Mouse (Mus musculus) gastrocnemius, adult 2 months (tissue): ENCODE results near the gene Eef1a1. TPM values are rescaled to one million over a fixed set of nuclear protein-coding genes. Genes with fewer than 3 reads are reported as not detected.

Source experiments
- DNase-seq: peaks from one replicate; pipeline ENCODE4 v3.0.0; 2022
- H3K27ac ChIP-seq: fragments of 200-600 bp; 2 replicates; pipeline ENCODE4 v1.8.1; 2022; ENCODE audit warnings: mild to moderate bottlenecking
- H3K4me3 ChIP-seq: fragments of 200-600 bp; 2 replicates; pipeline ENCODE4 v1.8.1; 2022; ENCODE audit warnings: mild to moderate bottlenecking, moderate library complexity
- CTCF ChIP-seq: fragments of 200-600 bp; IDR thresholded peaks from 2 replicates; pipeline ENCODE4 v1.8.1; 2022; ENCODE audit warnings: antibody characterized with exemption, mild to moderate bottlenecking, moderate library complexity
- intact Hi-C: fragments of 180-260 bp; cut with DNase I; formaldehyde crosslinking; loops from one replicate; pipeline ENCODE4 v1.15.1; 2025
- long read RNA-seq, 2 experiments: library from polyadenylated mRNA; stranded (forward); transcript quantifications; one replicate each; pipeline ENCODE4 v2.0.0; 2021
- total RNA-seq, 2 experiments: library from RNA; stranded (reverse); gene quantifications; 2 replicates each; pipeline ENCODE4 v1.2.3; 2021

The Eef1a1 gene
- total RNA-seq, result 100 to 1,000 TPM; 390 to 557 TPM
- long read RNA-seq, experiment 1, transcript Eef1a1-201 (8 exons, 1,794 nt), result major isoform, 32 of 42 reads
- long read RNA-seq, experiment 1, partial matches to known transcripts, result 9 of 42 reads
- long read RNA-seq, experiment 1, other reads (novel, unspliced or antisense), result 1 of 42 reads
- long read RNA-seq, experiment 2, transcript Eef1a1-201 (8 exons, 1,794 nt), result major isoform, 49 of 60 reads
- long read RNA-seq, experiment 2, partial matches to known transcripts, result 11 of 60 reads
- long read RNA-seq, experiment 2, other reads (novel, unspliced or antisense), result 0 of 60 reads

DNA sequence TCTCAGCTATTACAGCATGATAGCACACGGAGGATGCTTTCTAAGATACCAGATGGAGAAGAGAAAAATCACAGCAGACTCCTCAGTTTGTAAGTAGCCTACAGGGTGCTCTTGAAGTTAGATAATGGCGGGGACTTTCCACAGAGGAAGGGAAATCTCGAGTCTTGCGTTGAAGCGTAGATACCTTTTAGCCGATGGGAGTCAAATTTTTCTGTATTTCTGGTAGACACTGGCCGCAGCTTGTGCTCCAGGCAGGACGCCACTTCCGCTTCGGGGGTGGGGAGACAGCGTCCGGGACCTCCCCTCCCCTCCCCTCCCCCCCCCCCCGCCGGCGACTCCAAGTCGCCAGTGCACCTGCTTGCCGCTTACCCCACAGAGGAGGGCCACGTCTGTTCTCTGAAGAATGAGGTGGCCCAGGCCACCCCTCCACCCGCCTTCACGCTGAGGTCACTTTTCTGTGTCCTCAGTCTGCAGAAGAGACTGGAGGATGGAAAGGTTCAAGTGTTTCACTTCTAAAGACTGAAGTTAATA is at the start of gene Eef1a1:
Eef1a1 (minus strand) TSS at position 262 of the 531 bp plus-strand sequence.
- peak; percentile 75 for DNase-seq
- intact Hi-C loops, result no loop called here
- TF ChIP-seq CTCF, result no peak
- Histone ChIP-seq H3K27ac (peak within 1 kb of the TSS; percentile 84), H3K4me3 (peak within 1 kb of the TSS; percentile 66)

DNA sequence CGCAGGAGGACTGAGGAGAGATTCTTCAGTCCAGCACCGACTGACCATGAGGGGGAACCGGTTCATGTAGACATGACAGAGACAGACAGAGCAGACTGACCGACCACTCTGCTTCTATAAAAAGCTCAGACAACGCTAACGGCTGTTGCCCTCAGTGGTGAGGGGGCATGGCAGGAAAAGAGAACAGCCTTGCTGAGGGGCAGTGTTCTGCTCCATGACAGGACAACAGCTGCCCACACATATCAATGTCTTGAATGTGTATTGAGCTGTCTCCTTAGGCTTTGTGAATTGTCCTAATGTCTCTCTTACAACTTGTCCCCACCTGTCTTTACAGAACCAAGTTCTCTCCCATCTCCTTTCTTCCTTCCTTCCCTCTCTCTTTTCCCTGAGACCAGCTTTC is 49.5 kb upstream of the Eef1a1 start:
- intact Hi-C loops, result no loop called here
- TF ChIP-seq CTCF, result no peak
- Histone ChIP-seq H3K4me3 (no peak overlapping the region), H3K27ac (no peak overlapping the region)
- no peak for DNase-seq

DNA sequence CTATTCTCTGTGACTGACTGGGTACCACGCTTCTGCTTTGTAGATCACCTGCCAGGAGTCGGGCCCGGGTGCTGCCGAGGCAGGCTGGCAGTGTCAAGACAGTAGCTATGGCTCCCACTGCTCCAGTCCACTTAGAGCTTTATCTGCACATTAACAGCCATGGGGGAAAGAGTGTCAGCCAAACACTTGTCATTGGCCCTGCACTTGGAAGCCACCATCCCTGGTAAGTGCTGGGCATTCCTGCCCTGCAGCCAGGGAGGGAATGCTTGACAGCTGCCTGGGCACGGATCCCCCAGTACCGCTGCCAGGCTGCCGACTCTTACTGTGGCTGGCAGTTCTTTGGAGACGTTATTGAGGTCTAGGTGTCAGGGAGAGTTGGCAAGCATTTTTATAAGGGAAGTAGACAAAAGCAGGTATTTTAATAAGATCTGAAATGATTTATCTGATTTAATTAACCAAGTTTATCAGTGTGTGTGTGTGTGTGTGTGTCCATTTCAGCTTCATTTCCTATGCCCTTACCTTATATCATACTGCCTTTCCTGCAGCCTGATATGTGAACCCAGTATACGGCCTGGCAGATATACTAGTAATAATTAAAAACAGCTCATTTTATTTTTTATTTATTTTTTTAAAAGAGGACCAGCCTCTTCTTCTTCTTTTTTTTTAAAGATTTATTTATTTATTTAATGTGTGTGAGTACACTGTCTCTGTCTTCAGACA is 48.4 kb upstream of the Eef1a1 start:
- Histone ChIP-seq H3K27ac (no peak overlapping the region), H3K4me3 (no peak overlapping the region)
- TF ChIP-seq CTCF, result no peak
- peak; percentile 89 for DNase-seq
- intact Hi-C loops, result no loop called here

DNA sequence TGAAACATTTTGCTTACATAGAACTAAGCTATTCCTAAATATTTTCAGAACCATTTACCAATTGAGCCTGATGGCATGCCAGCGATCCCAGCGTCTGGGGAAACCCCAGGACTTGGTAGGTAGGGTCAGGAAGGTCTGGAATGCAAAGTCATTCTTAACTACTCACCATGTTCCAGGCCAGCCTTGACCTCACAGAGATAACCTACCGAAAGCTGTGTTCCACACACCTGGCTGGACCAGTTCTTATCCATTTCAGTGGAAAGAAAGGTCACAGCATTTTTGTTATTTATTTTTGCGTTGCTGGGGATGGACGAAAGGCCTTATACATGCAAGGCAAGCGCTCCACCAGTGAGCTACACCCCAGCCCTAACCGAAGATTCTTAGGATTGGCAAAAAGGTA is 45.7 kb upstream of the Eef1a1 start:
- H3K4me3 ChIP-seq, result no peak overlapping the region
- TF ChIP-seq CTCF, result no peak
- no peak for DNase-seq
- no peak overlapping the region for H3K27ac ChIP-seq
- intact Hi-C loops, result no loop called here

DNA sequence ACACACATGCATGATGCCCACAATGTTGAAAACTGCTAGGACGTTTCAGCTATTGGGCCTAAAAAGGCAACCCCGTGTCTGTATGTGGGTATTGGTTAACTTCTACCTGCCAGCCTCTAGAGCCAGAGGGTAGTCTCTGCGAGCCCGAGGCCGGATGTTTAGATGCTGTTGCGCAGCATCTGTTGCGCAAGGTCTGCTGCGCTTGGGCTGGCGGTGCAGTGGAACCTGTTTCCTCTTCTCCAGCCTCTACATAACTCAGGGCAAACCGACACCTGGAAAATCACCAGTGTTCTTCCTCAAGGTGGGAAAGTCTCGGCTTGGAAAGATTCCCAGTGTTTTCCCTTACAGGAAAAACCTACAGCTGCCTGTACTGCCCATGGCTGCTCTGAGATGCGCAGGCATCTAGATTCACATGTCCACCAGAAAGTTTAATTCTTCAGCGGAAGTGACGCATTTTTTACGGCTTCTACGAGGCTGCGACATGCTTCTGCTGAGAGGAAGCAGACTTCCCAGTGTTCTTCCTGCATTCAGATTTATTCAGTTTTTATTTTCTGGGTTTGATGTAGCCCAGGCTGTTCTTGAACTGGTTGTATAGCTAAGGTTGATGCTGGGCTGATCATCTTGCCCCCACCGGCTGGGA is 44.5 kb upstream of the Eef1a1 start:
- no peak for DNase-seq
- intact Hi-C loops, result no loop called here
- no peak overlapping the region for H3K27ac ChIP-seq
- peak overlapping the region; percentile 42 for H3K4me3 ChIP-seq
- no peak for TF ChIP-seq CTCF

DNA sequence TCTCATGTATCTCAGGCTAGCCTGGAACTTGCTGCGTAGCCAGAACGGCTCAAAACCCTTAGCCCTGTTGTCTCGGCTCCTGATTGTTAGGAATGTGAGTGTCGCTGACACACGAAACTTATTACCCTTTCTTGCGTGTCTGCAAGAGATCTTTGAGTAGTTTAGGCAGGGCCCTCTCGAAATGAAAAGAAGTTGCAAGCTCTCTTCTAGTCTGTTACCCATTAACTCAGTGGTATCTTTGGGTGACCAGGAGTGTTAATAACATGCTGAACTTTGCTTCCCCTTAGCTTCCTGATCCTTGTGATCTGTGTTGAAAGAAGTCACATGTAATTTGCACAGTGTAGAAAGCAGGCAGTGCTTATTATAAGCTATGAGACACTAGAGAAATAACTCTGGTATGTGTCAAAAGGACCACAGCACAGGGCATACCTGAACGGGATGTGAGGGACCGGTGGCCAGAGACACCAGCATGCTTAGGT is 43.4 kb upstream of the Eef1a1 start:
- Histone ChIP-seq H3K27ac (no peak overlapping the region), H3K4me3 (no peak overlapping the region)
- no peak for TF ChIP-seq CTCF
- intact Hi-C loops, result no loop called here
- no peak for DNase-seq

DNA sequence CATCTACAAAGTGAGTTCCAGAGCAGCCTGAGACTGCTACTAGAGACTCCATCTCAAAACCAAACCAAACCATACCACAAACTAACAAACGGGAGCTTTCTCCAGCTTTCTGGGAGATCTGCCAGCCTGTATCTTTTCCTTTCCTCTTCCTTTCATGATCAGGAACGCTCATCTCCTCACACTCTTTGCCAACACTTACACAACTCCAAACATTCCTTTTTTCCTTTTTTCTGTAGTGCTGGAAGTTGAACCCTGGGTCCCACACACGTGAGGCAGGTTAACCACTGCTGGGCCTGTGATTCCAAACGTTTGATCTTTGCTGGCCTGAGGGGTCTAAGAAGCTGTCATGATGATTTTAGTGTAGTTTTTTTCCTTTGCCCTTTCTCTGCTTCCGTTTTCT is 42.9 kb upstream of the Eef1a1 start:
- TF ChIP-seq CTCF, result no peak
- Histone ChIP-seq H3K4me3 (no peak overlapping the region), H3K27ac (no peak overlapping the region)
- intact Hi-C loops, result no loop called here
- DNase-seq, result no peak

DNA sequence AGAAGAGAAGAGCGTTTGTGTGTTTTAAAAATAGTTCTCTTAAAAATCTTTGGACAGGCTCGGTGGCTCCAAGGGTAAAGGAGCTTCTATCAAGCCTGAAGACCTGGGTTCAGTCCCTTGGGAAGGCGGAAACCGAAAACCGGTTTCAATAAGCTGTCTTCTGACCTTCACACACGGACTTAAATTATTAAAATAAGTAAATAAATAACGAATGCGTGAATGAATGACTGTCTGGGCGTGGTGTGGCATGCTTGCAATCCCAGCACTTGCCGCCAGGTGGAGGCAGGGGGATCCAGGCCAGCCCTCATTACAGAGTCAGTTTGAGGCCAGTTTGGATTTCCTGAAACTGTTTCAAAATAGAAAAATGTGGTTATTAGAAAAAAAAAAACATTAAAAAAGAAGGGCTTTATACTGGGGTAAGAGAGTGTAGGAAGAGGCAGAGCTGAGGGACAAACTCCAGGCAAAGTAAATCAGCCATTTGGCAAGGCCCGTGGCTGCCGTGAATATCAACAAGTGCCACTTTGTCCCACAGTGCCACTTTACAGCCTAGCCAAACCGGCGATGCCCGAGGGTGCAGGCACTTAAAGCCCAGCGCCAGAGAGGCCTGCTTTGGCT is 38.9 kb upstream of the Eef1a1 start:
- H3K27ac ChIP-seq, result peak overlapping the region; percentile 73
- peak overlapping the region; percentile 68 for H3K4me3 ChIP-seq
- intact Hi-C loops, result loop anchor here (2.0 kb wide), 2 partner anchors 25 to 51 kb away; no protein-coding TSS in a partner anchor
- peak; percentile 82 for DNase-seq
- peak; percentile 98 for TF ChIP-seq CTCF

DNA sequence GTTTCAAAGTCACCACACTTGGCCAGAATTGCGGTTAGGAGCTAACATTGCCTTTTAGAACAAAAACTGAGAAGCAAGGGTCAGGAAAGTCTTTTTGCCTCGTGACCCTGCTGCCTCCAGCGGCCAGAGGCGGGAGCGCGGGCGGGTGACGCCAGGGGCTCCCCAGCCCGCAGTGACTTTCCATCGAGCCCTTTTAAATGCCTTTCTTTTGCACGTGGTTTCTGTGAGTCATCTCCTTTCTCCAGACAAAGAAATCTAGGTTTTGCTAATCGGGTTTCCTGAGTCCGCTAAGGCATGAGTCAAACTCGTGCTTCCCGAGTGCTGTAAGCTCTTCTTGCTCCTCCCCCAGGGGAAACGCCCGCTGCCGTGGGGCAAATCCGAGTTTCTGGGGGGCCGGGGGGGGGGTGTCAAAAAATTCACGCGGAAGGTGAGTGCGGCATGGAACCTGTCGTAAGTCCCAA is 38.4 kb upstream of the Eef1a1 start:
- intact Hi-C loops, result loop anchor here (2.0 kb wide), 1 partner anchor 51 kb away; no protein-coding TSS in a partner anchor
- peak; percentile 82 for TF ChIP-seq CTCF
- peak overlapping the region; percentile 73 for H3K27ac ChIP-seq
- H3K4me3 ChIP-seq, result peak overlapping the region; percentile 68
- peak; percentile 85 for DNase-seq

DNA sequence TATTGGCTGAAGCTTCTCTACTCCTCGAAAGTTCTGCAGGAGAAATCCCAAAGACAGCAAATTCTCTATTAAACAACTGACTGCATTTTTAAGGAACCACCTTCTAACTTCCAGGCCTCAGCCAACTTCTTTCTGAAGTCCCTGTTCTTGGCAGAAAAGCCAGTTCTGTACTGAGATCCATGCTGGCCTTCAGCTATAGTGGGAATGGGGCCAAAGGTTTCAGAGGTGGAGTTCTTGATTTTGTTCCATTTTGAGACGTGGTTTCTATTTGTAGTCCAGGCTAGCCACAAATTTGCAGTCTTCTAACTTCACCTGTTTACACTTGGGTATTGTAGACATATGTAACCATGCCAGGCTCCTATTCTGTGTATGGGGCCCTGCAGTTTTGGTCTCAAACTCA is 37.3 kb upstream of the Eef1a1 start:
- intact Hi-C loops, result loop anchor here (2.0 kb wide), 1 partner anchor 49 kb away; no protein-coding TSS in a partner anchor
- Histone ChIP-seq H3K4me3 (no peak overlapping the region), H3K27ac (no peak overlapping the region)
- DNase-seq, result no peak
- no peak for TF ChIP-seq CTCF

DNA sequence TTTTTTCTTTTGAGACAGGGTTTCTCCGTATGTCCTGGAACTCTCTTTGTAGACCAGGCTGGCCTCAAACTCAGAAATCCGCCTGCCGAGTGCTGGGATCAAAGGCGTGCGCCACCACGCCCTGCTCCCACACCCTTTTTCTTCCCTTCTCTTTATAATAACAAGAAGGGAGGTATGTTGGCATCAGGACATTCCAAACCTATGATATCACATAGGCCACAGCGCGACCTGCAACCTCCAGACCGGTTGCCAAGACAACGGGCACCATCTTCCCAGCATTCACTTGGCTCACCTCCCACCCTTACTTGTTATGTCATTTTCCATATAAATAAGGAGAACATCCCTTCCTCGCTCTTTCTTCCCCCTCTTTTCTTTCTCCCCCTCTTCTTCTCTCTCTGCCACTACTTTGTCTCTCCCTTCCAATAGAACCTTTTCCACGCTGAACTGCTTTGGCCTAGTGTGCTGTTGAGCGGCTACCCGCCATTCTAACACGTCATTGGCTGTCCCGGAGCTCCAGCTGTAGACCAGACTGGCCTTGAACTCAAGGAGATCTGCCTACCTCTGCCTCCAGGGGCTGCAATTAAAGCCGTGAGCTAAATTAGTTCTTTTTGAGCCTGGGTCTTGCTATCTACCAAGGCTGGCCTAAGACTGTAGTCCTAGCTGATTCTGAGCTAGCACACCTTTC is 36.6 kb upstream of the Eef1a1 start:
- TF ChIP-seq CTCF, result no peak
- H3K4me3 ChIP-seq, result no peak overlapping the region
- H3K27ac ChIP-seq, result no peak overlapping the region
- intact Hi-C loops, result loop anchor here (2.0 kb wide), 1 partner anchor 49 kb away; no protein-coding TSS in a partner anchor
- no peak for DNase-seq

DNA sequence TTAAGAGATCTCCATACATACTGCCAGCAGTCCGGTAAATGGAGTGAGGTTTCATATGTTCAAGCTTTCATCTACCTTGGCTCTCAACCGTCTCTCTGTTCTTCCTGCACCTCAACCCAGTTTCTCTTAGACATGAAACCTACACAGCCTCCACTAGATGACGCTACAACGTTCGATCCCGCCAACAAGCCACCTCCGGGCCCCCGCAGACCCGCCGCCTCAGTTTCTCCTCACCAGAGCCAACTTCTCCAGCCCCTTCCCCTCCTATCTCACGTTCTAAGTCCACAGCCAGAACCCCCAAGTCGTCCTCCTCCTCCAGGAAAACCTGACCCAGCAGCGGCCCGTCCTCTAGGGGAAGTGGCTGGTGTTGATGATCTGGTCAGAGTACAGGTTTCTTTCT is 32.7 kb upstream of the Eef1a1 start:
- Histone ChIP-seq H3K27ac (no peak overlapping the region), H3K4me3 (peak overlapping the region; percentile 61)
- TF ChIP-seq CTCF, result peak; percentile 44
- intact Hi-C loops, result no loop called here
- DNase-seq, result peak; percentile 24
